Mouse (Mus musculus): ENCODE data around the gene Ttf2. TPM values are rescaled to one million over a fixed set of nuclear protein-coding genes. Genes with fewer than 3 reads are reported as not detected.

Ttf2 gene
- 2.7 and 3.1 TPM in 2 replicates for polyA plus RNA-seq (2015; fragmentation: Nextera tagmentation; extraction: Ambion mirVana)

GRCm38 (mm10) chr3:100969176-100969917 lies at the start of gene Ttf2:
Ttf2 (minus strand) TSS chr3:100969663.
- Histone ChIP-seq H3K4me1 (ENCODE audit: control insufficient read depth, insufficient read depth, low read length) (peaks cover 4% of the 10 kb centered on the region; the same call in 1 of the 2 replicates), H3K27me3 (ENCODE audit: control insufficient read depth, insufficient read depth, low read depth, low read length) (no peaks in the 10 kb centered on the region), H3K4me2 (ENCODE audit: low read length) (peak within 1 kb of the TSS; percentile 84), H3K36me3 (ENCODE audit: control insufficient read depth, insufficient read depth, low read length) (no peaks in the 10 kb centered on the region), H3K9ac (ENCODE audit: low read depth, low read length) (peak within 1 kb of the TSS; percentile 54), H3K4me3 (ENCODE audit: low read depth, low read length) (peak within 1 kb of the TSS; percentile 51), H3K9me3 (replicated peaks; ENCODE audit: control insufficient read depth, low read length, poor library complexity, severe bottlenecking) (no peaks in the 10 kb centered on the region), H3K27ac (ENCODE audit: low read length) (no peak within 1 kb of the TSS)
- WGBS = under 1% methylated on average over 40 of the region's 40 CpGs
- ATAC-seq = peak; percentile 97

DNA sequence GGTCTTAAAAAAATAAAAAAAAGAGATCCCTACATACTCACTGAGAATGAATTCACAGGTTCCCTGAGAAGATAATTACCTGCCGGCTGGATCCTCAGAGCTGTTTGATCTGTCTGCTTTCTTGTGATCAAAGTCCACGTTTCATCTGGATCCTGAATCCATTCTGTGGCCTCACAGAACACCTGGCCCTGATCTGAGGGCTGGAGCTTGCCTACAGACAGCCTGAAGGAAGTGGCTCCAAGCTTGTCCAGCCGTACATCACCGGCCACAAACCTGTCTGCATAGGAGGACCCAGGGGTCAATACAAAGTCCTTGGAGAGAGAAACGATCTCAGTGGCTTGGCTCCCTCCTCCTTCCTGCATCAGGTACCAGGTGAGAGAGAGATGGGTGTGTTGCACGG lies 49.0 kb upstream of the Ttf2 start:
- ATAC-seq = no peak
- H3K36me3 ChIP-seq (ENCODE audit: control insufficient read depth, insufficient read depth, low read length) = no peaks in the 10 kb centered on the region
- H3K4me1 ChIP-seq (ENCODE audit: control insufficient read depth, insufficient read depth, low read length) = peaks cover 4% of the 10 kb centered on the region; the same call in 1 of the 2 replicates
- no peak overlapping the region for H3K4me3 ChIP-seq (ENCODE audit: low read depth, low read length)
- no peak overlapping the region for H3K4me2 ChIP-seq (ENCODE audit: low read length)
- 75% methylated on average over 6 of the region's 6 CpGs for WGBS
- no peaks in the 10 kb centered on the region for H3K27me3 ChIP-seq (ENCODE audit: control insufficient read depth, insufficient read depth, low read depth, low read length)
- H3K9ac ChIP-seq (ENCODE audit: low read depth, low read length) = no peak overlapping the region
- H3K9me3 ChIP-seq (replicated peaks; ENCODE audit: control insufficient read depth, low read length, poor library complexity, severe bottlenecking) = no peaks in the 10 kb centered on the region
- no peak overlapping the region for H3K27ac ChIP-seq (ENCODE audit: low read length)

GRCm38 (mm10) chr3:101016050-101016449 lies 46.6 kb upstream of the Ttf2 start:
- Histone ChIP-seq H3K4me1 (ENCODE audit: control insufficient read depth, insufficient read depth, low read length) (peaks cover 4% of the 10 kb centered on the region; the same call in 1 of the 2 replicates), H3K4me2 (ENCODE audit: low read length) (no peak overlapping the region), H3K36me3 (ENCODE audit: control insufficient read depth, insufficient read depth, low read length) (no peaks in the 10 kb centered on the region), H3K4me3 (ENCODE audit: low read depth, low read length) (no peak overlapping the region), H3K9ac (ENCODE audit: low read depth, low read length) (no peak overlapping the region), H3K27ac (ENCODE audit: low read length) (no peak overlapping the region), H3K9me3 (replicated peaks; ENCODE audit: control insufficient read depth, low read length, poor library complexity, severe bottlenecking) (no peaks in the 10 kb centered on the region), H3K27me3 (ENCODE audit: control insufficient read depth, insufficient read depth, low read depth, low read length) (no peaks in the 10 kb centered on the region)
- WGBS = 83% methylated on average over 7 of the region's 7 CpGs
- ATAC-seq = no peak

DNA sequence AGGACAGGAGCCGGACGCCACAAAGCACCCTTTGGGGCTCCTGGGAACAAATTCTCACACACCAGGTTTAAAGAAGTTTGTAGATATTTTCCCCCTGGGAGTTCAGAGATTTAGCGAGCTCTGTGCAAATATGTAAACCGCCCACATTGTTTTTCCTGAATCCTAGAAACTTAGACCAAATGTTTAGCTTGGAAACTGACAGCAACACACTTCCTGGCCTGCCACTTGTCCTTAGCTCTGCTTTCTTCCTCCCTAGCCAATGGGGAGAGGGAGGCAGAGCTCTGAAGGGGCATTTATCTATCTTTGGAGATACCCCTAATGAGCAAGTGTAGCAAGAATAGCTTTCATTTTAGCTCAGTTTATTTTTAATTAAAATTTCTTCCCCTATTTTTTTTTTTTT lies 45.8 kb upstream of the Ttf2 start:
- Histone ChIP-seq H3K27me3 (ENCODE audit: control insufficient read depth, insufficient read depth, low read depth, low read length) (no peaks in the 10 kb centered on the region), H3K4me3 (ENCODE audit: low read depth, low read length) (no peak overlapping the region), H3K9ac (ENCODE audit: low read depth, low read length) (no peak overlapping the region), H3K27ac (ENCODE audit: low read length) (no peak overlapping the region), H3K4me2 (ENCODE audit: low read length) (no peak overlapping the region), H3K9me3 (replicated peaks; ENCODE audit: control insufficient read depth, low read length, poor library complexity, severe bottlenecking) (no peaks in the 10 kb centered on the region), H3K4me1 (ENCODE audit: control insufficient read depth, insufficient read depth, low read length) (peaks cover 4% of the 10 kb centered on the region; the same call in 1 of the 2 replicates), H3K36me3 (ENCODE audit: control insufficient read depth, insufficient read depth, low read length) (no peaks in the 10 kb centered on the region)
- WGBS = 52% methylated on average over 4 of the region's 4 CpGs
- ATAC-seq = no peak

GRCm38 (mm10) chr3:101013536-101013935 lies 44.1 kb upstream of the Ttf2 start:
- no peaks in the 10 kb centered on the region for H3K27me3 ChIP-seq (ENCODE audit: control insufficient read depth, insufficient read depth, low read depth, low read length)
- H3K36me3 ChIP-seq (ENCODE audit: control insufficient read depth, insufficient read depth, low read length) = no peaks in the 10 kb centered on the region
- no peak for ATAC-seq
- no peak overlapping the region for H3K4me3 ChIP-seq (ENCODE audit: low read depth, low read length)
- H3K4me1 ChIP-seq (ENCODE audit: control insufficient read depth, insufficient read depth, low read length) = peaks cover 4% of the 10 kb centered on the region; the same call in 1 of the 2 replicates
- 91% methylated on average over 3 of the region's 3 CpGs for WGBS
- H3K4me2 ChIP-seq (ENCODE audit: low read length) = no peak overlapping the region
- no peak overlapping the region for H3K9ac ChIP-seq (ENCODE audit: low read depth, low read length)
- no peak overlapping the region for H3K27ac ChIP-seq (ENCODE audit: low read length)
- no peaks in the 10 kb centered on the region for H3K9me3 ChIP-seq (replicated peaks; ENCODE audit: control insufficient read depth, low read length, poor library complexity, severe bottlenecking)

GRCm38 (mm10) chr3:101013005-101013404 lies 43.5 kb upstream of the Ttf2 start:
- H3K27me3 ChIP-seq (ENCODE audit: control insufficient read depth, insufficient read depth, low read depth, low read length) = no peaks in the 10 kb centered on the region
- no peak overlapping the region for H3K4me2 ChIP-seq (ENCODE audit: low read length)
- ATAC-seq = no peak
- H3K9ac ChIP-seq (ENCODE audit: low read depth, low read length) = no peak overlapping the region
- H3K4me1 ChIP-seq (ENCODE audit: control insufficient read depth, insufficient read depth, low read length) = peaks cover 4% of the 10 kb centered on the region; the same call in 1 of the 2 replicates
- H3K36me3 ChIP-seq (ENCODE audit: control insufficient read depth, insufficient read depth, low read length) = no peaks in the 10 kb centered on the region
- WGBS = 92% methylated on average over 10 of the region's 10 CpGs
- no peaks in the 10 kb centered on the region for H3K9me3 ChIP-seq (replicated peaks; ENCODE audit: control insufficient read depth, low read length, poor library complexity, severe bottlenecking)
- no peak overlapping the region for H3K4me3 ChIP-seq (ENCODE audit: low read depth, low read length)
- no peak overlapping the region for H3K27ac ChIP-seq (ENCODE audit: low read length)

DNA sequence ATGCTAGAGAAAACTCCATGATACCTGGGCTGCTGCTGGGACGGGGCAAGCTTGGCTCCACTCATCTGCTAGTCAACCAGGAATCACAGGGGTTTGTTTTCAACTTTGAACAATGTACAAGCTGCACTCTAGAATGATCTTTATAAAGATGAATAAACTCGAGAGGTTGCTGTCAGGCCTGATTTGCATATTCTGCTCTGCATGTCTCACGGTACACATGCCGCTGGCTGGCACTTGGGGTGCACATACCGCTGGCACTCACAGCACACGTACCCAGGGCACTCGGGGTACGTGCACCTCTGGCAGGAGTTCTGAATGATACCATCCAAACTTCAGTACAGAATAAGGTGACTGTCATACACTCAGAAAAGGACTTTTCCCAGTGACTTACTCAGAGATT lies 43.1 kb upstream of the Ttf2 start:
- H3K9ac ChIP-seq (ENCODE audit: low read depth, low read length) = no peak overlapping the region
- ATAC-seq = no peak
- no peaks in the 10 kb centered on the region for H3K27me3 ChIP-seq (ENCODE audit: control insufficient read depth, insufficient read depth, low read depth, low read length)
- no peak overlapping the region for H3K4me2 ChIP-seq (ENCODE audit: low read length)
- no peak overlapping the region for H3K27ac ChIP-seq (ENCODE audit: low read length)
- 77% methylated on average over 8 of the region's 8 CpGs for WGBS
- no peaks in the 10 kb centered on the region for H3K9me3 ChIP-seq (replicated peaks; ENCODE audit: control insufficient read depth, low read length, poor library complexity, severe bottlenecking)
- peaks cover 4% of the 10 kb centered on the region; the same call in 1 of the 2 replicates for H3K4me1 ChIP-seq (ENCODE audit: control insufficient read depth, insufficient read depth, low read length)
- no peak overlapping the region for H3K4me3 ChIP-seq (ENCODE audit: low read depth, low read length)
- no peaks in the 10 kb centered on the region for H3K36me3 ChIP-seq (ENCODE audit: control insufficient read depth, insufficient read depth, low read length)

DNA sequence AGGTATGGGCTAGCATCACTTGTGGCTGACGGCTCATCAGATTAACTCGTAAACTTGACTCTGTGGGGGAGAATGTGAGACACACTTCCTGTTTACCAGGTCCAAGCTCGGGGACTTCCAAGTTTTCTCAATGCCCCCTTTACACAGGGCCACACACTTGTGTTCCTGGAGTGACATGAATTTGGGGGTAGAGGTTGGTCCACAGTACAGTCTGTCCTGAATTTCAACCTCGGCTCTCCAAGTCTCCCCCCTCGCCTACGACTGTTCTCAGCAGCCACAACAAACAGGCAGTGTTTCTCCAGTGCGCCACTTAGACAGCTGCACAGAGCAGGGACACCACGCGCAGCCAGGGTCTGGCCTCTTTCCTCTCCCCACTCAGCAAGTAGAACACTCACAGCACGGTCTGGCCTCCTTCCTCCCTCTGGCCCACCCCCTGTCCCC lies 42.7 kb upstream of the Ttf2 start:
- WGBS = 79% methylated on average over 10 of the region's 10 CpGs
- Histone ChIP-seq H3K9ac (ENCODE audit: low read depth, low read length) (no peak overlapping the region), H3K4me1 (ENCODE audit: control insufficient read depth, insufficient read depth, low read length) (peaks cover 4% of the 10 kb centered on the region; the same call in 1 of the 2 replicates), H3K27me3 (ENCODE audit: control insufficient read depth, insufficient read depth, low read depth, low read length) (no peaks in the 10 kb centered on the region), H3K27ac (ENCODE audit: low read length) (no peak overlapping the region), H3K4me3 (ENCODE audit: low read depth, low read length) (no peak overlapping the region), H3K9me3 (replicated peaks; ENCODE audit: control insufficient read depth, low read length, poor library complexity, severe bottlenecking) (no peaks in the 10 kb centered on the region), H3K36me3 (ENCODE audit: control insufficient read depth, insufficient read depth, low read length) (no peaks in the 10 kb centered on the region), H3K4me2 (ENCODE audit: low read length) (no peak overlapping the region)
- 0 out of 2 replicates have a peak, but pooled peaks have one; percentile 54 for ATAC-seq

DNA sequence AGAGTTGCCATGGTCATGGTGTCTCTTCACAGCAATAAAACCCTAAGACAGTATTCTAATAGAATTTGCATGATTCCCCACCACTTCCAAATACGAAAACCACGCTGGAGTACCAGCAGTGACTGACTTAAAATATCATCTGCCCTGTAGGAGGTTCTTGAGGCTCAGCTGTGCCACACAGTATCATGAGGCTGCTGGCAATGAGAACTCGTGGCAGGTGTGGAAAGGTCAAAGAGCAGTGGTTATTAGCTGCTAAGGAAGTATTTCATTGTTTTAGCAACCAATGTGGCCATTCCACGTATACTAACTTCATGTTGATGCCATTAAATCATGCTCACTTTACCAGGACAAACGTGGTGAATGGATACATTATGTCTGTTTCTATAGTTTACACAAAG lies 41.7 kb upstream of the Ttf2 start:
- no peak overlapping the region for H3K27ac ChIP-seq (ENCODE audit: low read length)
- H3K4me2 ChIP-seq (ENCODE audit: low read length) = no peak overlapping the region
- no peaks in the 10 kb centered on the region for H3K36me3 ChIP-seq (ENCODE audit: control insufficient read depth, insufficient read depth, low read length)
- no peak for ATAC-seq
- H3K9me3 ChIP-seq (replicated peaks; ENCODE audit: control insufficient read depth, low read length, poor library complexity, severe bottlenecking) = no peaks in the 10 kb centered on the region
- no peaks in the 10 kb centered on the region for H3K27me3 ChIP-seq (ENCODE audit: control insufficient read depth, insufficient read depth, low read depth, low read length)
- no peak overlapping the region for H3K9ac ChIP-seq (ENCODE audit: low read depth, low read length)
- H3K4me1 ChIP-seq (ENCODE audit: control insufficient read depth, insufficient read depth, low read length) = peaks cover 4% of the 10 kb centered on the region; the same call in 1 of the 2 replicates
- WGBS = 81% methylated on average over 5 of the region's 5 CpGs
- H3K4me3 ChIP-seq (ENCODE audit: low read depth, low read length) = no peak overlapping the region
